In genomic region chr16:18596255-18596654, GRCm38 (mm10) we compare ENCODE assay signal across 31 mouse cellular contexts. TPM values are rescaled to one million over a fixed set of nuclear protein-coding genes. Genes with fewer than 3 reads are reported as not detected.
DNase-seq lines count a peak whose midpoint lies in the region; ATAC-seq and TF ChIP-seq lines count a peak whose summit lies in the region.
"Had no signal": no experiment of that assay in that cellular context is flagged by ENCODE, and none has a peak within 500 bp of the region (broad histone marks: within the 10 kb centered on the region; RNA-seq: fewer than 3 reads in every experiment).

No protein-coding gene starts in this region.

- H3K4me2 ChIP-seq in heart, embryonic 12.5 days = no peak overlapping the region
- no peak overlapping the region for H3K4me2 ChIP-seq in stomach, embryonic 14.5 days (replicated peaks; ENCODE audit: low read depth, low read length)
- H3K4me2 ChIP-seq in stomach, postnatal 0 days (replicated peaks; ENCODE audit: low read depth) = no peak overlapping the region
- H3K4me2 ChIP-seq in limb, embryonic 12.5 days = no peak overlapping the region
- H3K4me2 ChIP-seq: embryonic facial prominence, embryonic 13.5 days; forebrain, embryonic 13.5 days; heart, embryonic 11.5 days; heart, embryonic 15.5 days; hindbrain, embryonic 13.5 days had no signal

- DNase-seq in heart, postnatal 4 days = no peak
- no peak for DNase-seq in stomach, postnatal 0 days (ENCODE audit: low spot score)
- no peak for DNase-seq in yolk sac, embryonic 10.5 days (ENCODE audit: low spot score)
- no peak for DNase-seq in cerebellum, adult 11 months
- DNase-seq: adrenal gland, adult 2 months; adrenal gland, postnatal 25 days; cerebellum, adult 18-20 months; cerebellum, adult 9-10 months; cerebellum, postnatal 25 days; gastrocnemius, postnatal 10 days; gastrocnemius, postnatal 36 days; heart, postnatal 10 days had no signal

- TF ChIP-seq CTCF in stomach, postnatal 0 days (IDR thresholded peaks at IDR 0.05; ENCODE audit: low read depth) = no peak

- no peak overlapping the region for H3K4me3 ChIP-seq in heart, embryonic 12.5 days
- no peak overlapping the region for H3K4me3 ChIP-seq in stomach, embryonic 14.5 days (ENCODE audit: low read depth, low read length)
- no peak overlapping the region for H3K4me3 ChIP-seq in stomach, postnatal 0 days (ENCODE audit: low read depth, low read length)
- H3K4me3 ChIP-seq in limb, embryonic 12.5 days (replicated peaks) = no peak overlapping the region
- H3K4me3 ChIP-seq: embryonic facial prominence, embryonic 13.5 days; forebrain, embryonic 10.5 days; forebrain, embryonic 13.5 days; heart, embryonic 15.5 days; hindbrain, embryonic 13.5 days had no signal

- no peak for TF ChIP-seq EP300 in stomach, postnatal 0 days (optimal IDR thresholded peaks at IDR 0.05)

- WGBS in heart, embryonic 12.5 days = 57% methylated on average over 5 of the region's 5 CpGs
- WGBS in stomach, embryonic 14.5 days = 34% methylated on average over 5 of the region's 5 CpGs
- WGBS in stomach, postnatal 0 days = 58% methylated on average over 5 of the region's 5 CpGs
- 34% methylated on average over 5 of the region's 5 CpGs for WGBS in limb, embryonic 12.5 days

- H3K4me1 ChIP-seq in heart, embryonic 12.5 days (replicated peaks) = peaks cover 10% of the 10 kb centered on the region
- H3K4me1 ChIP-seq in stomach, embryonic 14.5 days (ENCODE audit: control insufficient read depth, insufficient read depth, low read length) = peaks cover 9% of the 10 kb centered on the region; the same call in 1 of the 2 replicates
- peaks cover 5% of the 10 kb centered on the region for H3K4me1 ChIP-seq in stomach, postnatal 0 days (replicated peaks; ENCODE audit: control insufficient read depth, insufficient read depth)
- peaks cover 12% of the 10 kb centered on the region for H3K4me1 ChIP-seq in limb, embryonic 12.5 days (replicated peaks)

- ATAC-seq in heart, embryonic 12.5 days (ENCODE audit: insufficient number of reproducible peaks, low FRiP score) = 0 out of 2 replicates have a peak, but pooled peaks have one; percentile 31
- ATAC-seq in stomach, embryonic 14.5 days (ENCODE audit: insufficient number of reproducible peaks, insufficient read depth, low FRiP score, low read depth) = peak; percentile 21; the same call in 1 of the 2 replicates
- ATAC-seq in stomach, postnatal 0 days (ENCODE audit: low FRiP score, low TSS enrichment) = no peak
- ATAC-seq in limb, embryonic 12.5 days (ENCODE audit: insufficient number of reproducible peaks, insufficient read depth, low FRiP score, low TSS enrichment, low read depth) = 0 out of 2 replicates have a peak, but pooled peaks have one; percentile 38
- ATAC-seq: CD4-positive, CD25-positive, alpha-beta regulatory T cell, adult 4 months; forebrain, embryonic 13.5 days; forebrain, embryonic 16.5 days; hindbrain, postnatal 0 days; inflammation-experienced regulatory T-cells, adult 6 months; intestine, embryonic 16.5 days had no signal

- H3K9ac ChIP-seq in heart, embryonic 12.5 days = no peak overlapping the region
- H3K9ac ChIP-seq in stomach, embryonic 14.5 days (replicated peaks; ENCODE audit: low read depth, low read length) = no peak overlapping the region
- no peak overlapping the region for H3K9ac ChIP-seq in stomach, postnatal 0 days (ENCODE audit: low read length)
- H3K9ac ChIP-seq in limb, embryonic 12.5 days (replicated peaks) = no peak overlapping the region
- H3K9ac ChIP-seq: embryonic facial prominence, embryonic 13.5 days; forebrain, embryonic 13.5 days; heart, embryonic 15.5 days; hindbrain, embryonic 13.5 days had no signal

- no peak overlapping the region for H3K27ac ChIP-seq in heart, embryonic 12.5 days (ENCODE audit: poor library complexity, severe bottlenecking)
- H3K27ac ChIP-seq in stomach, embryonic 14.5 days (ENCODE audit: low read length) = no peak overlapping the region
- H3K27ac ChIP-seq in stomach, postnatal 0 days (replicated peaks) = no peak overlapping the region
- H3K27ac ChIP-seq in limb, embryonic 12.5 days = no peak overlapping the region
- H3K27ac ChIP-seq: embryonic facial prominence, embryonic 13.5 days; forebrain, embryonic 10.5 days; forebrain, embryonic 13.5 days; heart, embryonic 15.5 days; hindbrain, embryonic 13.5 days; hindbrain, postnatal 0 days had no signal

- no peaks in the 10 kb centered on the region for H3K9me3 ChIP-seq in heart, embryonic 12.5 days (replicated peaks)
- no peaks in the 10 kb centered on the region for H3K9me3 ChIP-seq in stomach, embryonic 14.5 days (ENCODE audit: control insufficient read depth, low read depth, low read length)
- H3K9me3 ChIP-seq in stomach, postnatal 0 days (ENCODE audit: control insufficient read depth, low read length) = no peaks in the 10 kb centered on the region
- no peaks in the 10 kb centered on the region for H3K9me3 ChIP-seq in limb, embryonic 12.5 days
- H3K9me3 ChIP-seq: embryonic facial prominence, embryonic 13.5 days; forebrain, embryonic 10.5 days; forebrain, embryonic 13.5 days; heart, embryonic 15.5 days; hindbrain, embryonic 13.5 days had no signal

- peaks cover 47% of the 10 kb centered on the region for H3K27me3 ChIP-seq in heart, embryonic 12.5 days (replicated peaks)
- peaks cover 5% of the 10 kb centered on the region for H3K27me3 ChIP-seq in stomach, embryonic 14.5 days (ENCODE audit: control insufficient read depth, insufficient read depth, low read length)
- no peaks in the 10 kb centered on the region for H3K27me3 ChIP-seq in stomach, postnatal 0 days (ENCODE audit: control insufficient read depth, insufficient read depth, low read length)
- H3K27me3 ChIP-seq in limb, embryonic 12.5 days = peaks cover 70% of the 10 kb centered on the region

- H3K36me3 ChIP-seq in heart, embryonic 12.5 days = no peaks in the 10 kb centered on the region
- no peaks in the 10 kb centered on the region for H3K36me3 ChIP-seq in stomach, embryonic 14.5 days (ENCODE audit: control insufficient read depth, insufficient read depth, low read length)
- no peaks in the 10 kb centered on the region for H3K36me3 ChIP-seq in stomach, postnatal 0 days (ENCODE audit: control insufficient read depth, insufficient read depth, low read length)
- H3K36me3 ChIP-seq in limb, embryonic 12.5 days = no peaks in the 10 kb centered on the region
- H3K36me3 ChIP-seq: embryonic facial prominence, embryonic 13.5 days; forebrain, embryonic 10.5 days; heart, embryonic 15.5 days; hindbrain, embryonic 13.5 days had no signal

RNA-seq across cellular contexts. Expression of gene Tbx1, which starts 5.8 kb away (rescaled TPM):
- polyA plus RNA-seq in heart, embryonic 12.5 days (2016; fragmentation: Nextera tagmentation; extraction: Ambion mirVana) = 0.13 and 0.67 TPM in 2 replicates
- total RNA-seq in heart, postnatal 4 days (2021) = under 1 TPM; 0.55 to 0.68 TPM
- 0.53 and 1.1 TPM in 2 replicates for polyA plus RNA-seq in stomach, embryonic 14.5 days (2014; fragmentation: Nextera tagmentation; extraction: Ambion mirVana)
- 0.34 TPM in 2 replicates for polyA plus RNA-seq in stomach, postnatal 0 days (2015; fragmentation: Nextera tagmentation; extraction: Ambion mirVana)
- 9.4 and 11.2 TPM in 2 replicates for polyA plus RNA-seq in limb, embryonic 12.5 days (2016; fragmentation: Nextera tagmentation; extraction: Ambion mirVana)
- total RNA-seq: adrenal gland, postnatal 25 days; common myeloid progenitor, adult 5-6 weeks; granulocyte monocyte progenitor cell, adult 5-6 weeks; hematopoietic stem cell, adult 5-6 weeks; MEL had no signal
- polyA plus RNA-seq: CD4-positive, CD25-positive, alpha-beta regulatory T cell, adult 4 months; inflammation-experienced regulatory T-cells, adult 6 months had no signal

RNA-seq across cellular contexts. Expression of gene Gp1bb, which starts 25.9 kb away (rescaled TPM):
- polyA plus RNA-seq in heart, embryonic 12.5 days (2016; fragmentation: Nextera tagmentation; extraction: Ambion mirVana) = 5.5 and 7.9 TPM in 2 replicates
- 1 to 10 TPM in 1 of 2 experiments, under 1 TPM in 1; 0.32 to 1.1 TPM for total RNA-seq in heart, postnatal 4 days (2021)
- 1.1 and 1.5 TPM in 2 replicates for polyA plus RNA-seq in stomach, embryonic 14.5 days (2014; fragmentation: Nextera tagmentation; extraction: Ambion mirVana)
- polyA plus RNA-seq in stomach, postnatal 0 days (2015; fragmentation: Nextera tagmentation; extraction: Ambion mirVana) = 4.6 and 5.4 TPM in 2 replicates
- polyA plus RNA-seq in limb, embryonic 12.5 days (2016; fragmentation: Nextera tagmentation; extraction: Ambion mirVana) = 3.9 and 4.3 TPM in 2 replicates
- total RNA-seq: adrenal gland, adult 2 months; adrenal gland, postnatal 25 days; gastrocnemius, adult 18-20 months; gastrocnemius, postnatal 10 days; gastrocnemius, postnatal 36 days; granulocyte monocyte progenitor cell, adult 5-6 weeks had no signal
- polyA plus RNA-seq: CD4-positive, CD25-positive, alpha-beta regulatory T cell, adult 4 months; inflammation-experienced regulatory T-cells, adult 6 months had no signal

RNA-seq across cellular contexts. Expression of gene Gm49601, which starts 30.0 kb away (rescaled TPM):
- 1.2 and 1.8 TPM in 2 replicates for polyA plus RNA-seq in heart, embryonic 12.5 days (2016; fragmentation: Nextera tagmentation; extraction: Ambion mirVana)
- total RNA-seq in heart, postnatal 4 days (2021) = 1 to 10 TPM; 4.0 to 5.1 TPM
- polyA plus RNA-seq in stomach, embryonic 14.5 days (2014; fragmentation: Nextera tagmentation; extraction: Ambion mirVana) = 0.67 and 1.3 TPM in 2 replicates
- polyA plus RNA-seq in stomach, postnatal 0 days (2015; fragmentation: Nextera tagmentation; extraction: Ambion mirVana) = 0.97 and 1.5 TPM in 2 replicates
- polyA plus RNA-seq in limb, embryonic 12.5 days (2016; fragmentation: Nextera tagmentation; extraction: Ambion mirVana) = 5.2 and 6.8 TPM in 2 replicates
- total RNA-seq: common myeloid progenitor, adult 5-6 weeks; hematopoietic stem cell, adult 5-6 weeks had no signal
- polyA plus RNA-seq: CD4-positive, CD25-positive, alpha-beta regulatory T cell, adult 4 months; inflammation-experienced regulatory T-cells, adult 6 months had no signal

RNA-seq across cellular contexts. Expression of gene Sept5, which starts 33.5 kb away (rescaled TPM):
- polyA plus RNA-seq in heart, embryonic 12.5 days (2016; fragmentation: Nextera tagmentation; extraction: Ambion mirVana) = 6.3 and 6.5 TPM in 2 replicates
- total RNA-seq in heart, postnatal 4 days (2021) = 10 to 100 TPM; 10.4 to 15.2 TPM
- polyA plus RNA-seq in stomach, embryonic 14.5 days (2014; fragmentation: Nextera tagmentation; extraction: Ambion mirVana) = 17.1 and 18.9 TPM in 2 replicates
- polyA plus RNA-seq in stomach, postnatal 0 days (2015; fragmentation: Nextera tagmentation; extraction: Ambion mirVana) = 38.0 and 38.8 TPM in 2 replicates
- polyA plus RNA-seq in limb, embryonic 12.5 days (2016; fragmentation: Nextera tagmentation; extraction: Ambion mirVana) = 31.7 and 34.2 TPM in 2 replicates
